Mouse (Mus musculus) forebrain, postnatal 0 days (tissue): ENCODE data around the gene Vmn2r6. TPM values are rescaled to one million over a fixed set of nuclear protein-coding genes. Genes with fewer than 3 reads are reported as not detected.
A peak's percentile ranks its signal among the peaks of the same experiment; 100 is the strongest.
"Not testable (repeated sequence)": the region's sequence is repeated elsewhere in the genome, so short reads cannot be mapped to it uniquely, and the experiment has no call there.

Experiments
- ATAC-seq: fragments of 200-750 bp; cut with Nextera tagmentation; 2 replicates; pipeline ENCODE4 v1.8.0; 2017; ENCODE audit warnings: mild to moderate bottlenecking, moderate library complexity
- DNase-seq: peaks from one replicate; pipeline ENCODE4 v3.0.0-alpha.2; 2015
- H3K27ac ChIP-seq: fragments of 300-500 bp; sonication (generic); 2 replicates; pipeline ENCODE4 v1.5.1; 2014; ENCODE audit warnings: low read depth, mild to moderate bottlenecking, antibody characterized with exemption, low read length, moderate library complexity, mixed read lengths
- H3K27me3 ChIP-seq: fragments of 300-500 bp; sonication (generic); 2 replicates; pipeline ENCODE4 v1.6.1; 2014; ENCODE audit warnings: mild to moderate bottlenecking, low read length, mixed read lengths; ENCODE audit not compliant: insufficient read depth
- H3K36me3 ChIP-seq: fragments of 300-500 bp; sonication (generic); 2 replicates; pipeline ENCODE4 v1.6.1; 2014; ENCODE audit warnings: mild to moderate bottlenecking, moderate library complexity; ENCODE audit not compliant: insufficient read depth
- H3K4me1 ChIP-seq: fragments of 300-500 bp; sonication (generic); 2 replicates; pipeline ENCODE4 v1.6.1; 2014; ENCODE audit warnings: antibody characterized with exemption; ENCODE audit not compliant: insufficient read depth
- H3K4me2 ChIP-seq: fragments of 300-500 bp; sonication (generic); 2 replicates; pipeline ENCODE4 v1.6.1; 2014; ENCODE audit warnings: low read depth, mild to moderate bottlenecking, moderate library complexity
- H3K4me3 ChIP-seq: fragments of 300-500 bp; sonication (generic); 2 replicates; pipeline ENCODE4 v1.5.1; 2014; ENCODE audit warnings: low read depth, low read length, mixed read lengths
- H3K9ac ChIP-seq: fragments of 300-500 bp; sonication (generic); 2 replicates; pipeline ENCODE4 v1.6.1; 2014; ENCODE audit warnings: mild to moderate bottlenecking
- H3K9me3 ChIP-seq: fragments of 300-500 bp; sonication (generic); 2 replicates; pipeline ENCODE4 v1.6.1; 2016; ENCODE audit warnings: low read length
- CTCF ChIP-seq: sonication (generic); IDR thresholded peaks from 2 replicates; pipeline ENCODE4 v1.5.1; 2016; ENCODE audit warnings: antibody characterized with exemption, control low read depth, low read depth
- WGBS: fragments of 180-500 bp; shearing (Covaris S2); extraction: QIAGEN DNeasy Blood & Tissue Kit; methylation state at CpG from one replicate; pipeline ENCODE4 v1.1.7; 2014; 5-methylcytosine and 5-hydroxymethylcytosine counted together
- polyA plus RNA-seq: library from polyadenylated mRNA; unstranded; fragments of >200 nt; fragmentation: Nextera tagmentation; extraction: Ambion mirVana; gene quantifications from 2 replicates; pipeline ENCODE4 v1.2.1, GENCODE M21; 2015
- total RNA-seq: library from RNA; depleted of rRNA; stranded (reverse); fragments of >200 nt; gene quantifications from 2 replicates; pipeline ENCODE4 v1.2.3, GENCODE M21; 2014; rRNA removed

The Vmn2r6 gene
- total RNA-seq = not detected in 2 replicates
- polyA plus RNA-seq = not detected in 2 replicates

- H3K4me3 ChIP-seq, H3K36me3 ChIP-seq, H3K27me3 ChIP-seq, H3K4me2 ChIP-seq, H3K4me1 ChIP-seq, H3K27ac ChIP-seq, H3K9ac ChIP-seq, ATAC-seq, DNase-seq, H3K9me3 ChIP-seq: not testable (repeated sequence)
- 93% methylated on average over 2 of the region's 2 CpGs for WGBS
Measured at GRCm38 (mm10) chr3:64565730-64566129, at the start of gene Vmn2r6. Vmn2r6 (minus strand) TSS chr3:64565830.

DNA sequence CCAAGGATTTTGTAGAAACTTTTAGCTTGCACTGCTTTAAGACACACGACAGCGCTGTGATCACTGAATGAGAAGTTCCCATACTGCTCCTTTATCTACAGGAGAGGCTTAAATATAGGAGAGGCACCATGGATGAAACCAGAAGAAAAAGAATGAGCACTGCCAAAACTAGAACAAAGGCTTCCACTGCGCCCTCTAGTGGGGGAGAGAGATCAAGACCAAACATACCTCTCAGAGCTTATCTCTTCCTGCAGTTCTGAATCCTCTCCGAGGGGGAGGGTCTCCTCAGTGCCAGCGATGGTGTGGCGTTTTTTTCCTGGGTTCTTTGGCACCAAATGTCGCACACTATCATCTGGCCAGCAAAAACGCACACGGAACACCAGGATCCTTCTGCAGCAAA lies 22.0 kb upstream of the Vmn2r6 start:
- no peak overlapping the region for H3K4me2 ChIP-seq
- WGBS = 74% methylated on average over 9 of the region's 9 CpGs
- H3K4me1 ChIP-seq = no peaks in the 10 kb centered on the region
- H3K9me3 ChIP-seq = no peaks in the 10 kb centered on the region
- H3K27me3 ChIP-seq = no peaks in the 10 kb centered on the region
- ATAC-seq (no peak), DNase-seq (peak; percentile 9)
- H3K36me3 ChIP-seq = no peaks in the 10 kb centered on the region
- H3K9ac ChIP-seq = no peak overlapping the region
- no peak; the same call in 1 of the 2 replicates for TF ChIP-seq CTCF
- H3K27ac ChIP-seq = no peak overlapping the region
- no peak overlapping the region for H3K4me3 ChIP-seq

- H3K27ac ChIP-seq, H3K9me3 ChIP-seq, H3K27me3 ChIP-seq, ATAC-seq, H3K9ac ChIP-seq, H3K4me1 ChIP-seq, H3K4me2 ChIP-seq, DNase-seq, H3K36me3 ChIP-seq, H3K4me3 ChIP-seq: not testable (repeated sequence)
- WGBS = 63% methylated on average over 2 of the region's 2 CpGs
Measured at GRCm38 (mm10) chr3:64568793-64569192, 3.2 kb upstream of the Vmn2r6 start.

GRCm38 (mm10) chr3:64523585-64523984 lies 42.0 kb downstream of the Vmn2r6 start:
- not testable (repeated sequence) for H3K36me3 ChIP-seq, H3K9me3 ChIP-seq, ATAC-seq, H3K4me3 ChIP-seq, H3K9ac ChIP-seq, DNase-seq, H3K27me3 ChIP-seq, H3K4me1 ChIP-seq, H3K27ac ChIP-seq, H3K4me2 ChIP-seq
- WGBS = 76% methylated on average over 1 of the region's 1 CpGs

DNA sequence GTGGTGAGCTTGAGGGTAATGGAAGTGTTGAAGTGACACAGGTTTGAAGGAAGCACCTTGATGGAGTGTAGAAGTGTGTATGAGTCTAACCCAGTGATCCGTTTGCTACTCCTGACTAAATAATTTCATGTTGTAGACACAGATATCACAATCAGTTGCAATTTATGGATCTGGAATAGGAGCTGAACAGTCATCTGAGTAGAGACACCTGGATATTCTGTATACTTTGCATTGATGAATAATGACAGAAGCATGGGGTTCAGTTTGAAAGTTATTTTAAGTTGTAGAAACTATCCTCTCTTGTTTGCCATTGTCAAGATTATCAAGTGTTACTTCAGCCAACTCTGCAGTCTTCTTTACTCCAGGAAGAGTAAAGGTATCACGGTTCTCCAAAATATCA lies 55.9 kb downstream of the Vmn2r6 start, which contains the start of gene Vmn2r5:
Vmn2r5 (minus strand) TSS at position 101 of the 400 bp plus-strand sequence.
- H3K4me1 ChIP-seq, H3K9ac ChIP-seq, H3K9me3 ChIP-seq, ATAC-seq, H3K4me2 ChIP-seq, H3K36me3 ChIP-seq, H3K4me3 ChIP-seq, DNase-seq, H3K27ac ChIP-seq, H3K27me3 ChIP-seq: not testable (repeated sequence)
- WGBS = 80% methylated on average over 1 of the region's 2 CpGs

Other genes with a start within 250 kb of the Vmn2r6 start
- not detected in 2 replicates for gene Vmn2r4, start 150.5 kb downstream of the Vmn2r6 start, total RNA-seq
- not detected in 2 replicates for gene Vmn2r4, start 150.5 kb downstream of the Vmn2r6 start, polyA plus RNA-seq
- gene Vmn2r5, start 56.0 kb downstream of the Vmn2r6 start, total RNA-seq = 0.33 TPM in 1 of 2 replicates, not detected in the other
- gene Vmn2r5, start 56.0 kb downstream of the Vmn2r6 start, polyA plus RNA-seq = not detected in 2 replicates